Mouse (Mus musculus) limb, embryonic 15.5 days (tissue): ENCODE results near the gene Sccpdh. TPM values are rescaled to one million over a fixed set of nuclear protein-coding genes. Genes with fewer than 3 reads are reported as not detected.
A peak's percentile ranks its signal among the peaks of the same experiment; 100 is the strongest.
"Not testable (repeated sequence)": the region's sequence is repeated elsewhere in the genome, so short reads cannot be mapped to it uniquely, and the experiment has no call there.

ENCODE experiments used
- ATAC-seq: fragments of 200-750 bp; cut with Nextera tagmentation; 2 replicates; pipeline ENCODE4 v1.8.0; 2017; ENCODE audit warnings: low read depth, moderate TSS enrichment; ENCODE audit not compliant: insufficient number of reproducible peaks, low FRiP score, low TSS enrichment
- H3K27ac ChIP-seq: fragments of 300-500 bp; sonication (generic); 2 replicates; pipeline ENCODE4 v1.5.1; 2015; ENCODE audit warnings: moderate library complexity, mild to moderate bottlenecking, inconsistent platforms
- H3K27me3 ChIP-seq: fragments of 300-500 bp; sonication (generic); 2 replicates; pipeline ENCODE4 v1.6.1; 2015; ENCODE audit warnings: inconsistent platforms
- H3K36me3 ChIP-seq: fragments of 300-500 bp; sonication (generic); 2 replicates; pipeline ENCODE4 v1.6.1; 2015; ENCODE audit warnings: inconsistent platforms
- H3K4me1 ChIP-seq: fragments of 300-500 bp; sonication (generic); 2 replicates; pipeline ENCODE4 v1.6.1; 2015; ENCODE audit warnings: inconsistent platforms
- H3K4me2 ChIP-seq: fragments of 300-500 bp; sonication (generic); 2 replicates; pipeline ENCODE4 v1.6.1; 2015; ENCODE audit warnings: mild to moderate bottlenecking, inconsistent platforms
- H3K4me3 ChIP-seq: fragments of 300-500 bp; sonication (generic); 2 replicates; pipeline ENCODE4 v1.5.1; 2015; ENCODE audit warnings: mild to moderate bottlenecking, inconsistent platforms
- H3K9ac ChIP-seq: fragments of 300-500 bp; sonication (generic); 2 replicates; pipeline ENCODE4 v1.6.1; 2015; ENCODE audit warnings: inconsistent platforms
- H3K9me3 ChIP-seq: fragments of 300-500 bp; sonication (generic); 2 replicates; pipeline ENCODE4 v1.6.1; 2016; ENCODE audit warnings: inconsistent platforms
- WGBS: fragments of 180-500 bp; shearing (Covaris S2); methylation state at CpG from one replicate; pipeline ENCODE4 v1.1.7; 2015; 5-methylcytosine and 5-hydroxymethylcytosine counted together
- polyA plus RNA-seq: library from polyadenylated mRNA; unstranded; fragments of >200 nt; fragmentation: Nextera tagmentation; extraction: Ambion mirVana; gene quantifications from 2 replicates; pipeline ENCODE4 v1.2.1, GENCODE M21; 2015

The Sccpdh gene
- polyA plus RNA-seq, 1 experiment from 2014 or later = 74.2 TPM

- H3K4me3 ChIP-seq = no peak overlapping the region
- 66% methylated on average over 6 of the region's 6 CpGs for WGBS
Observed at GRCm38 (mm10) chr1:179709390-179709789, 41.4 kb downstream of the Sccpdh start.

GRCm38 (mm10) chr1:179710739-179711138 lies 42.7 kb downstream of the Sccpdh start:
- Histone ChIP-seq H3K27ac (no peak overlapping the region), H3K4me1 (peaks cover 5% of the 10 kb centered on the region; the same call in 1 of the 2 replicates), H3K4me3 (no peak overlapping the region), H3K27me3 (no peaks in the 10 kb centered on the region), H3K9ac (no peak overlapping the region), H3K9me3 (no peaks in the 10 kb centered on the region), H3K4me2 (no peak overlapping the region), H3K36me3 (no peaks in the 10 kb centered on the region)
- ATAC-seq = no peak
- WGBS = 80% methylated on average over 5 of the region's 5 CpGs

More at GRCm38 (mm10) chr1:179709390-179709789, 41.4 kb downstream of the Sccpdh start:
- Histone ChIP-seq H3K27me3 (no peaks in the 10 kb centered on the region), H3K4me1 (peaks cover 5% of the 10 kb centered on the region; the same call in 1 of the 2 replicates), H3K9ac (no peak overlapping the region), H3K9me3 (no peaks in the 10 kb centered on the region), H3K27ac (no peak overlapping the region), H3K4me2 (no peak overlapping the region), H3K36me3 (no peaks in the 10 kb centered on the region)
- ATAC-seq = 0 out of 2 replicates have a peak, but pooled peaks have one; percentile 62

GRCm38 (mm10) chr1:179712658-179713057 lies 44.6 kb downstream of the Sccpdh start:
- Histone ChIP-seq H3K4me2 (no peak overlapping the region), H3K4me1 (peaks cover 5% of the 10 kb centered on the region; the same call in 1 of the 2 replicates), H3K27ac (no peak overlapping the region), H3K36me3 (no peaks in the 10 kb centered on the region), H3K9ac (no peak overlapping the region), H3K4me3 (no peak overlapping the region), H3K9me3 (no peaks in the 10 kb centered on the region), H3K27me3 (no peaks in the 10 kb centered on the region)
- 80% methylated on average over 7 of the region's 7 CpGs for WGBS
- no peak for ATAC-seq

- no peak overlapping the region for H3K27ac ChIP-seq
- H3K4me2 ChIP-seq = no peak overlapping the region
- H3K9ac ChIP-seq = no peak overlapping the region
- ATAC-seq = no peak
- H3K27me3 ChIP-seq = no peaks in the 10 kb centered on the region
- peaks cover 5% of the 10 kb centered on the region; the same call in 1 of the 2 replicates for H3K4me1 ChIP-seq
- 87% methylated on average over 3 of the region's 3 CpGs for WGBS
- H3K4me3 ChIP-seq = no peak overlapping the region
- H3K36me3 ChIP-seq = no peaks in the 10 kb centered on the region
- H3K9me3 ChIP-seq = no peaks in the 10 kb centered on the region
Observed at GRCm38 (mm10) chr1:179713367-179713766, 45.4 kb downstream of the Sccpdh start.

GRCm38 (mm10) chr1:179715289-179715688 lies 47.3 kb downstream of the Sccpdh start:
- not testable (repeated sequence) for ATAC-seq, H3K27ac ChIP-seq
- 77% methylated on average over 4 of the region's 4 CpGs for WGBS

GRCm38 (mm10) chr1:179715786-179716185 lies 47.8 kb downstream of the Sccpdh start:
- WGBS = 86% methylated on average over 4 of the region's 4 CpGs
- ATAC-seq = no peak
- Histone ChIP-seq H3K9me3 (no peaks in the 10 kb centered on the region), H3K4me2 (no peak overlapping the region), H3K4me1 (no peaks in the 10 kb centered on the region), H3K4me3 (no peak overlapping the region), H3K9ac (no peak overlapping the region), H3K27me3 (no peaks in the 10 kb centered on the region), H3K36me3 (no peaks in the 10 kb centered on the region), H3K27ac (no peak overlapping the region)

More at GRCm38 (mm10) chr1:179715289-179715688, 47.3 kb downstream of the Sccpdh start:
- not testable (repeated sequence) for H3K36me3 ChIP-seq, H3K4me2 ChIP-seq, H3K4me1 ChIP-seq, H3K9ac ChIP-seq, H3K9me3 ChIP-seq, H3K4me3 ChIP-seq, H3K27me3 ChIP-seq

GRCm38 (mm10) chr1:179722811-179723469 lies 54.9 kb downstream of the Sccpdh start:
- Histone ChIP-seq H3K36me3 (no peaks in the 10 kb centered on the region), H3K27me3 (no peaks in the 10 kb centered on the region), H3K9me3 (no peaks in the 10 kb centered on the region), H3K4me2 (no peak overlapping the region), H3K9ac (no peak overlapping the region), H3K27ac (no peak overlapping the region), H3K4me3 (no peak overlapping the region), H3K4me1 (no peaks in the 10 kb centered on the region)
- WGBS = 63% methylated on average over 8 of the region's 8 CpGs
- no peak for ATAC-seq

- no peak overlapping the region for H3K4me3 ChIP-seq
- H3K9ac ChIP-seq = no peak overlapping the region
- H3K4me2 ChIP-seq = no peak overlapping the region
- no peaks in the 10 kb centered on the region for H3K27me3 ChIP-seq
- H3K4me1 ChIP-seq = no peaks in the 10 kb centered on the region
- H3K27ac ChIP-seq = no peak overlapping the region
- no peak for ATAC-seq
- H3K9me3 ChIP-seq = no peaks in the 10 kb centered on the region
- 87% methylated on average over 10 of the region's 10 CpGs for WGBS
- no peaks in the 10 kb centered on the region for H3K36me3 ChIP-seq
Observed at GRCm38 (mm10) chr1:179728661-179729060, 60.7 kb downstream of the Sccpdh start.

- Histone ChIP-seq H3K4me3 (no peak overlapping the region), H3K27ac (no peak overlapping the region), H3K36me3 (no peaks in the 10 kb centered on the region), H3K9me3 (no peaks in the 10 kb centered on the region), H3K27me3 (no peaks in the 10 kb centered on the region), H3K4me2 (no peak overlapping the region), H3K9ac (no peak overlapping the region), H3K4me1 (no peaks in the 10 kb centered on the region)
- no peak for ATAC-seq
- WGBS = 87% methylated on average over 3 of the region's 3 CpGs
Observed at GRCm38 (mm10) chr1:179731391-179731790, 63.4 kb downstream of the Sccpdh start.

GRCm38 (mm10) chr1:179734500-179735474 lies 66.8 kb downstream of the Sccpdh start:
- Histone ChIP-seq H3K36me3 (no peaks in the 10 kb centered on the region), H3K4me2 (no peak overlapping the region), H3K9ac (no peak overlapping the region), H3K4me1 (no peaks in the 10 kb centered on the region), H3K27me3 (no peaks in the 10 kb centered on the region), H3K4me3 (no peak overlapping the region), H3K9me3 (no peaks in the 10 kb centered on the region), H3K27ac (no peak overlapping the region)
- 34% methylated on average over 15 of the region's 15 CpGs for WGBS
- ATAC-seq = no peak

- no peak for ATAC-seq
- no peak overlapping the region for H3K4me3 ChIP-seq
- no peaks in the 10 kb centered on the region for H3K4me1 ChIP-seq
- H3K27ac ChIP-seq = no peak overlapping the region
- WGBS = 83% methylated on average over 3 of the region's 3 CpGs
- no peak overlapping the region for H3K4me2 ChIP-seq
- no peaks in the 10 kb centered on the region for H3K9me3 ChIP-seq
- no peak overlapping the region for H3K9ac ChIP-seq
- H3K36me3 ChIP-seq = no peaks in the 10 kb centered on the region
- no peaks in the 10 kb centered on the region for H3K27me3 ChIP-seq
Observed at GRCm38 (mm10) chr1:179736483-179736882, 68.5 kb downstream of the Sccpdh start.
